Mouse (Mus musculus) mesoderm, embryonic 11.5 days (tissue): ENCODE measurements around the gene Fgfr2.

Experiments used
- DNase-seq: peaks from one replicate; pipeline ENCODE4 v3.0.0-alpha.2; 2012; ENCODE audit warnings: low read depth, low spot score

Gene Fgfr2

DNA sequence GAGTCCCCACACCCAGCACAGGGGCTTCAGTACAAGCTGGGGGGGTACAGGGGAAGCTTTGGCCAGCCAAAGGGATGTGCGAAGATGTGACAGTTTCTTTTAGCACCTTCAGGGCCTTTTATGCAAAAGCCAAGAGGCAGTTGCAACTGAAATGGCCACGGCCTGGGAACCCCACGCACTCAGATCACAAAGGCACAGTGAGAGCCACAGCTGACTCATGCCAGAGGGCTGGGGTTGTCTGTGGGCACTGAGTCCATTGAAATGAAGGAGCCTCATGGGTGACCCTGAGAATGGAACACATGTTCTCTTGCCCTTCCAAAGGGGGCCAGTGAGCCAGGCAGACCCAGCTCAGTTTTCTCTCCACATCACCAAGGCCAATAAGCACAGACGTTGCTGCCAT, 114.5 kb downstream of the Fgfr2 start:
- DNase-seq, result no peak

DNA sequence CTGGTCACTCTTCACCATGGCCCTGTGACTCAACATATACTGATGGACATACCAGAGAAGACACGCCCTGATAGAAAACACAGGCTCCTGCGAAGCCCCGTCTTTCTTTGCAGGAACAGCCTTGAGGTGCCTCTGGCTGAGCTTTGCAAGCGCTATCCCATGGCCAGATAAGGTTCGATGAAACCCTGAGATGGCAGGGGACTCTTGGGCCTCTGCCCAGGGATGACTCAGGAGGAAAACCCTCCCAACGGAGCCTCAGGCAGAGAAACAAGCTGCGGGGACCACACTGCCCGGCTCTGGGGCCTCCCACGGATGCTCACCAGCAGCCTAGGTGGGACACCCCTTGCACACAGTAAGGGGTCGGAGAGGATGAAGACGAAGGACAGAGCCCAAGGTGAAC, 115.8 kb downstream of the Fgfr2 start:
- DNase-seq, result no peak

- DNase-seq, result no peak
These were observed 117.4 kb downstream of the Fgfr2 start for GRCm38 (mm10) chr7:133005772-133006171.

- DNase-seq, result peak; percentile 50
These were observed 119.7 kb downstream of the Fgfr2 start for GRCm38 (mm10) chr7:133003421-133003820.

DNA sequence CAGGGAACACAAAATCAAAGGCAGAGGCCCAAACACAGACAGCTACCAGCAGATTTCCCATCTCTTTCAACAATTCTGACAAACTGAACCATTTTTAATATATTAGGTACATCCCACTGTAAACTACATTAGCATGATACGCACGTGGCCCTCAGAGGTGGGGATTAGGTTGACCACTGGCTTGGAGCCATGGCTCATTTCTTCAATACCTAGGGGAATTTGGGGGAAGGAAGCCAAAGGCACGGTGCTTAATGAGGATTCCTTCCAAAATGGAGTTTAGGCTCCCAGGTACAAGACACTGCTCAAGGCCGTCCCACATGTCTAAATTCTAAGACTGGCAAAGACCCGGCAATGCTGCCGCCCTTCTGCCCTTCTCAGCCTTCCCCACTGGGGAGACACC, 120.9 kb downstream of the Fgfr2 start:
- DNase-seq, result no peak

DNA sequence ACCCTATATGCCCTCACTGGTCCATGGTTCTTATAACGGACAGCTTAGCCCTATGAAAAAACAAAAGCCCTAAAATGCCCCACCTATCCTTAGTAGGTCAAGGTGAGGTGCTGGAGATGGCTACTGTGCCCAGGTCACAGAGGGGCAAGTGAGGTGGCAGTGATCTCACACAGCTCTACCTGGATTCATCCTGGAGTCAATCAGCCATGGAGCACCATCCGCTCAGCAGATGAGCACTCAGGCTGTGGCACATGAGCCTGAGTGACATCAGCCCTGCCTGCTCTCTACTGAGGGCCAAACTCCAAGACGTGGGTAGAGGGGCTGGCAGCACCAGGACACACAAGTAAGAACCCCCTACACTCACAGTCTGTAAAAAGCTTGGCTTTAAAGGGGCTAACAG, 121.8 kb downstream of the Fgfr2 start:
- no peak for DNase-seq

DNA sequence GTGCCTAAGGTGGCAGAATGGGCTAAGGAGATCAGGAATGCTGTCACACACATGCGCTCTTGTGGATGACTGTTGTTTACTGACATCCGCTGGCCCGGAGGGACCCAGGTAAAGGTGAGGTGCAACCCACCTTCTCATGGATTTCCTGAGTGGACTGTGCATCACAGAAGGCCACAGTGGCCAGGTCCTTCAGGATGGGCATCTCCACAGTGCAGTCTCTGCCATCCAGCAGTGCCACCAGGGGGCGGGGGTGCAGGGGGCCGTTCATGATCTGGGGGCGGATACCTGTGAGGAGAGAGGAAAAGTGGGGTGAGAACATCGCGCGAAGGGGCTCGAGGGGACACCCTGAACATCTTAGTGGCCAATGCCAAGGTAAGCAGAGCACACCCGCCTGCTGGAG, 124.1 kb downstream of the Fgfr2 start:
- DNase-seq, result no peak

DNA sequence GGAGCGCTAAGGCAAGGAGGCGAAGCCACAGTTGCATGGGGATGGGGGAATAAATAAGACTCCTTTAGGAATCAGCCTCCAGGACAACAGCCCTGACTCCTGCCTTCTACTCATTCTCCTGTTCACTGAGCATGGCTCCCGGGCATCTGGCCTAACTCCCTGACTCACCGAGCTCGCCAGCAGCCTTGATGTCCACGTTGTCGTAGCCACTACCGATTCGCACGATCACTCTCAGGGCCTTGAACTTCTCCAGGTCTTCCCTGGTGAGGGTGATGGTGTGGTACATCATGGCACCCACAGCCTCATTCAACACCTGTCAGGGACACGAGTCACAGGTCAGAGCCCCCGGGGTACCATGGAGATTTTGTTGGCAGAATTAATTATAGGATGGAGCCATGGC, 124.5 kb downstream of the Fgfr2 start:
- DNase-seq, result no peak

DNA sequence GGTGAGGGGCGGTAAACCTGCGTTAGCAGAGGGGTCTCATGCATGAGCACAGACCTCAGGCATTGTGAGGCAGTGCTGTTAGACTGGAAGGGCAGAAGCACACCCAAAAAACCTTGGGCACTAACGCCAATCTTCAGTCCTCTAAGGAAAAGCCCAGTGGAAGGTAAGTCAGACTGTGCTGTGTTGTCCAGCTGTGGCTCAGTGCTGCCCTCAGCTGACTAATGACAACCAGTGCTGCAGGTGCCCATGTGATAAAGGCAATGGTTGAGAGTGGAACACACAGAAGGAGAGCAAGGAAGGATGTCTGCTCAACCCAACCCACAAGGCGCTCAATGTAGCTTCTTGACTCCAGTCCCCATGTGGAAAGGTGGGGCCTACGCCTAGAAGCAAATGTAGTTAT, 126.8 kb downstream of the Fgfr2 start:
- no peak for DNase-seq

GRCm38 (mm10) chr7:132994628-132995191, 128.4 kb downstream of the Fgfr2 start:
- no peak for DNase-seq

- no peak for DNase-seq
These were observed 129.0 kb downstream of the Fgfr2 start for GRCm38 (mm10) chr7:132994120-132994519.

GRCm38 (mm10) chr7:132992967-132993615, 130.1 kb downstream of the Fgfr2 start:
- DNase-seq, result no peak

DNA sequence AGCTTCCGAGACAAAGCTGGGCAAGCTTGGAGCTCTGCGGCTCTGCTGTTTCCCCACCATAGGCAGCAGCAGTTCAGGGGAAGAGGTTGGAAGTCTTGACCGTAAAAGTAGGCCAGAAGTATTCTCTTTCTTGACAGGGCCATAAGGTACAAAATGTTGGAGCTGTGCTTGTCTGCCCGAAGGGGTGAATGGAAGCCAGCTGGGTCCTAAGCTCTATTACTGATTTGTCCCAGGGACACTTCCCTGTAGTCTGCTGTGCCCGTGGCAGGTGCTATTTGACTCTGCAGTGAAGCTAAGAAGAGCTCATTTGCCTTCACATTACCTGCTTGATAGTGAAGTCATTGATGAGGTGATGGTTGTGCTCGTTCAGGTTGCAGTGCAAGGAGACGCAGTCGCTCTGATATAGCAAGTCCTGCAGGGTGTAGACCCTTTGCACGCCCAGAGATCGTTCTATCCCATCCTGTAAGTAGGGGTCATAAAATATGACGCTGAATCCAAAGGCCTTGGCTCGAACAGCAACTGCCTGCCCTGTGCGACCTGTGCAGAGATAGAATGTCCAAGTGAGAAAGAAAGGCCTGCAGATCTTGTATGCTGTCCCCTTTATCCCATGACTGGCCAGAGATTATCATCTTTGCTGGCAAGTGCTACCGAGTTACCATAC, 131.8 kb downstream of the Fgfr2 start:
- no peak for DNase-seq

GRCm38 (mm10) chr7:132989839-132990238, 133.3 kb downstream of the Fgfr2 start:
- DNase-seq, result no peak

GRCm38 (mm10) chr7:132982639-132983038, 140.5 kb downstream of the Fgfr2 start:
- no peak for DNase-seq

DNA sequence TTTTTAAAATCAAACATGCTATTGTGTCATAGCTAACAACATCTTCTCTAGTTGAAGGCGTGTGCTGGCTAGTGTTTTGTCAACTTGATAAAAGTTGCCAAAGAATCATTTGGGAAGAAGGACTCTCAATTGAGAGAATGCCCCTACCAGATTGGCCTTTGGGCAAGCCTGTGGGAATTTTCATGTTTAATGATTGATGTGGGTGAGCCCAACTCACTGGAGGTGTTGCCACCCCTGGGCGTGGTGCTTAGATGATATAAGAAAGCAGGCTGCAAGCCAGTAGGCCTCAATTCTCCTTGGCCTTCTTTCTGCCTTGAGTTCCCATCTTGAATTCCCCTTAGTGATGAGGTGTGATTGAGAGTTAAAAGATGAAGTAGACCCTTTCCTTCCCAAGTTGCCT, 145.2 kb downstream of the Fgfr2 start:
- DNase-seq, result no peak

- no peak for DNase-seq
These were observed 147.1 kb downstream of the Fgfr2 start for GRCm38 (mm10) chr7:132976079-132976478.

DNA sequence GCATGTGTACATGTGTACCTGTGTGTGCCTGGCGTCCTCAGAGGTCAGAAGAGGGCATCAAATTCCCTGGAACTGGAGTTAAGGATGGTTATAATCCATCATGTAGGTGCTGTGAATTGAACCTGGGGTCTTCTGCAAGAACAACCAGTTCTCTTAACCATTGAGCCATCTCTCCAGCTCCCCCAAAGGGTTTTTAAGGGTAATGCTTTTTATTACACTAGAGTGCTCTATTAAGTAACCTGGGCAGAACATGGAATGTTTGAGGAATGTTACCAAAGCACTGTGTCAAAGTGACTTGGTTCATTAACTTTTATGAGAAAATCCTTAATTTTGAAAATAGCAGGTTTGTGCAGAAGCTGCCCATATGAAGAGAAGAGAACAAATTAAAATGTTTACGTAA, 151.1 kb downstream of the Fgfr2 start:
- no peak for DNase-seq

GRCm38 (mm10) chr7:132965707-132966106, 157.4 kb downstream of the Fgfr2 start:
- DNase-seq, result no peak

DNA sequence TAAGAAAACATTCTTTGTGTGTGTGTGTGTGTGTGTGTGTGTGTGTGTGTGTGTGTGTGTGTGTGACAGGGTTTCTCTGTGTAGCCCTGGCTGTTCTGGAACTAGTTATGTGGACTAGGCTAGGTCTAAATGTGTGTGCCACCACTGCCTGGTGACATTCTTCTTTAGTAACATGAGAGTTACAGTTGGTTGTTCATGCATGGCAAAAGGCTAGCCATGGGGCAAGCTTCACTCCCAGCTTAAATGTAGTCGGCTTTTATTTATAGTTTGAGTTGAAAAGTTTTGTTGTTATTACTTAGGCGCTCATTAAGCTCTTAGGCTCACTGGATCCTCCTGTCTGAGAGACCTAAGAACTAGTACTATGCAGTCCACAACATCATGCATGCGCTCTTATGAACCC, 158.8 kb downstream of the Fgfr2 start:
- DNase-seq, result no peak

- DNase-seq, result no peak
These were observed 172.5 kb downstream of the Fgfr2 start for GRCm38 (mm10) chr7:132950613-132951012.

GRCm38 (mm10) chr7:132949968-132950367, 173.2 kb downstream of the Fgfr2 start:
- DNase-seq, result no peak

GRCm38 (mm10) chr7:132940569-132940968, 182.6 kb downstream of the Fgfr2 start:
- DNase-seq, result no peak
